Mouse (Mus musculus) bone marrow macrophage, adult 2 months (primary cell): ENCODE data around the gene Slx4ip. TPM values are rescaled to one million over a fixed set of nuclear protein-coding genes. Genes with fewer than 3 reads are reported as not detected.

ENCODE experiments used
- H3K27ac ChIP-seq: 2 replicates; pipeline ENCODE4 v1.5.1; 2012; ENCODE audit warnings: low read depth, low read length; ENCODE audit not compliant: insufficient read depth
- H3K4me1 ChIP-seq: 2 replicates; pipeline ENCODE4 v1.6.1; 2012; ENCODE audit warnings: low read length; ENCODE audit not compliant: control insufficient read depth, insufficient read depth
- H3K4me3 ChIP-seq: 2 replicates; pipeline ENCODE4 v1.5.1; 2012; ENCODE audit warnings: mild to moderate bottlenecking, low read length, moderate library complexity; ENCODE audit not compliant: insufficient read depth
- CTCF ChIP-seq: IDR thresholded peaks from 2 replicates; pipeline ENCODE4 v1.5.1; 2012; ENCODE audit warnings: low read depth, mild to moderate bottlenecking, low read length, moderate library complexity
- POLR2A ChIP-seq: IDR thresholded peaks from 2 replicates; pipeline ENCODE4 v1.6.1; 2012; ENCODE audit warnings: mild to moderate bottlenecking, low read depth, low read length, borderline replicate concordance
- polyA plus RNA-seq: library from polyadenylated mRNA; stranded (reverse); fragments of >200 nt; gene quantifications from 2 replicates; pipeline ENCODE4 v1.2.4, GENCODE M21; 2012; ENCODE audit not compliant: missing spikeins, insufficient read depth, insufficient read length

Slx4ip gene
- polyA plus RNA-seq, 1 experiment, result 4.9 TPM

- no peak overlapping the region; the same call in 1 of the 2 replicates for H3K4me3 ChIP-seq
- TF ChIP-seq CTCF (no peak), POLR2A (no peak)
- no peak overlapping the region for H3K27ac ChIP-seq
- peaks cover 16% of the 10 kb centered on the region for H3K4me1 ChIP-seq
Measured at GRCm38 (mm10) chr2:137113288-137114061, 222.5 kb downstream of the Slx4ip start.

DNA sequence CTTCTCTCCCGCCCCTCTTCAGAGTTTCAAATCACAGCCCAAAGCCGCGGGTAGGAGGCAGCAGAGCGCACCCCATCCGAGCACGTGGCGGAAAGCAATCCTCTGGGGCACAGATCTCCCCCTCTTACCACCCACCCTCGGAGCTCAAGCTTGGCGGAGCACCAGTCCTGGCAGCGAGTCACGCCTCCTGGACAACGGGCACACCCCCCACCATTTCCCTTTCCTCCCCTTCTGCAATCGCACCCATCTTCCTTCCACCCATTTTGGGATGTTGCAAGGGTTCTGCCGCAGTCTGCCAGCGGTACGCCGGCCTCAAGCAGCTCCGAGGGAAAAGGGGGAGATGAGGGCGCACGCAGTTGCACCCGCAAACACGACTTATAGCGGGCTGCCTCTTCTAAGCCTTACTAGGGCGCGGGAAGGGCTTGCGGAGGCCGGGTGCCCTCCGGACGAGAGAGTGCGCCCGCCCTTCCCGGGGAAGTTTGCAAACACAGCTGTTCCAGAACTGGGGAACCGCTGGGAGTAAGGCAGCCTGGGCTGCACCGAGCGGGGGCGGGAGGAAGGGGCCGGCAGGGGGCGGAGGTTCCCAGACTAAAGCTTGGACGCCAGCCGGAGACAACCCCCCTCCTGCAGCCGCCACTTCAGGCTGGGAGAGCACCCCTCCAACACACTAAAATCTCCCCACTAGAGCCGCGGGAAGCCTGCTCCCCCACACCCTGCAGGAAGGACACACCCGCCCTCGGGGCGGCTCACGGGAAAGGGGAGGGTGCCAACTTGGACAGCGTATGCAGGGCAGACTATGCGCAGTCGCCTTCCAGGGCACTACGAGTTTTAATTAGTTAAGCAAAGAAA is 223.5 kb downstream of the Slx4ip start:
- H3K27ac ChIP-seq, result peak overlapping the region; percentile 63
- TF ChIP-seq CTCF (peak; percentile 27; the same call in 1 of the 2 replicates), POLR2A (no peak)
- peak overlapping the region; percentile 73 for H3K4me3 ChIP-seq
- H3K4me1 ChIP-seq, result peaks cover 21% of the 10 kb centered on the region

GRCm38 (mm10) chr2:137115241-137116024 is 224.4 kb downstream of the Slx4ip start:
- H3K4me1 ChIP-seq, result peaks cover 17% of the 10 kb centered on the region
- H3K27ac ChIP-seq, result no peak overlapping the region
- TF ChIP-seq CTCF (no peak), POLR2A (no peak)
- peak overlapping the region; percentile 73 for H3K4me3 ChIP-seq

DNA sequence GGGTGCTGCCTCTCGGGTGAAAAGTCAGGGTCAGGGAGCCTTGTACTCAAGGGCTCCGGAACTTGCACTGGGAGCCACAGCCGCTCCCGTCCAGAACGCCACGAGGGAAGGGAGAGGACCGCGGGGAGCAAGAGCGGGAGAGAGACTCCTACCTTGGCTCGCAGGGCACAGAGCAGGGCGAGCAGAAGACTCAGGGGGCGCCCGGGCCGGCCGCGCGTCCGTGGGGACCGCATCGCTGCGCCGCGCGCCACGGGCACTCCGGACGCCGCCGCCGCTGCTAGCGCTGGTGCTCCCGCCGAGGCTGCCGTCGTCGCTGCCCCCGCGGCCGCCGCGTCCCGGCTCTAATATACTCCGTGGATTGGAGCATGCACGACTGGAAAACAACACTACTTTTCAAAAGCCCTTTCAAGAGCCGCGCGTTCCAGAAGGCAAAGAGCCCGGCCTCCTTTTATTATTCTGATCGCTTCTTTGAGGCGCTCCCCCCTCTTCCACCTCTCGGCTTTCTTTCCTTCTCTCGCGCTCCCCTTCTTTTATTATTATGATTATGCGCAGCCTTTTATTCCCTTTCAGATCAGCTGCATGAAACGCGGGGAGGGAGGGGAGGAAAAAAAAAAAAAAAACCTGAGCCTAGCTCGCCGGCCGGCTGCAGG is 225.1 kb downstream of the Slx4ip start, which contains the start of gene Jag1:
Gene Jag1 (minus strand): TSS at position 620 of the 650 bp plus-strand sequence.
- Histone ChIP-seq H3K4me1 (peaks cover 17% of the 10 kb centered on the region), H3K4me3 (peak within 1 kb of the TSS; percentile 73), H3K27ac (peak within 1 kb of the TSS; percentile 32)
- TF ChIP-seq POLR2A (no peak), CTCF (no peak)

DNA sequence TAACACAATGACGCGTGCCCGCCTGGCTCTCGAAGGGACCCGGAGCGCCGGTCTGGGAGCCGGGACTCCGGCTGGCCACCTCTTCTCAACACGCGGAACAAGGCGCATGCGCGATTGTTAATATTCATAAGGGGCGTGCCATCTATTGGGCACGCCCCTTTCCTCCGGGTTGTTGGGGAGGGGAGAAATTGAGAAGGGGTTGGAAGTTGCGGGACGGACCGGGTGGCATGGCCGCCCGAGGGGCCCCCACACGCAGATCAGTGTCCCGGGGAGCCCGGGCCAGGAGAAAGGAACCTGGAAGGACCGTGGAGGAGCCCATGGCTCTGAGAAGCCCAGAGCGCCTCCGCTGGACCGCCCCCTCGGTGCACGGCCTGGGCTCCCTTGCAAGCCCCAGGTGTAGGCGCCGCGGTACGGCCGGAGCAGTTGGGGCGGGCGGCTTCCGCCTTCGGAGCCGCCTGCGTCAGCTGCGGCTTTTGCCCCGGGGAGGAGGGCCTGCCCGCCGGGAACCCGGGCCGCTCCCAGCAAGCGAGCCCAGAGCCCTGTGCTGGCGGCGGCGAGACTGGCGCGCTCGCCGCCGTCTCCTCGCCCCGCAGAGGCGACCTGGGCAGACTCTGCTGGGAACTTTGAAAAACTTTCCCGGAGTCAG is 225.8 kb downstream of the Slx4ip start:
- H3K4me3 ChIP-seq, result peak overlapping the region; percentile 73
- H3K4me1 ChIP-seq, result peaks cover 17% of the 10 kb centered on the region
- TF ChIP-seq CTCF, result no peak
- no peak for TF ChIP-seq POLR2A
- peak overlapping the region; percentile 32 for H3K27ac ChIP-seq

GRCm38 (mm10) chr2:137117321-137117690 is 226.3 kb downstream of the Slx4ip start:
- Histone ChIP-seq H3K4me1 (peaks cover 17% of the 10 kb centered on the region), H3K27ac (peak overlapping the region; percentile 32), H3K4me3 (peak overlapping the region; percentile 73)
- no peak for TF ChIP-seq POLR2A
- no peak for TF ChIP-seq CTCF

Other genes starting within 250 kb of the Slx4ip start
- gene Snap25, start 177.8 kb upstream of the Slx4ip start, polyA plus RNA-seq, result not detected in 2 replicates
- gene AL731706.2, start 5.5 kb upstream of the Slx4ip start, polyA plus RNA-seq, result 3.8 TPM in 1 of 2 replicates, not detected in the other
- gene AL731706.1, start 171 bp downstream of the Slx4ip start, polyA plus RNA-seq, result 8.0 and 19.6 TPM in 2 replicates
- 16.2 and 26.4 TPM in 2 replicates for gene Mkks, start 171 bp downstream of the Slx4ip start, polyA plus RNA-seq
- 3.0 and 3.3 TPM in 2 replicates for gene Jag1, start 225.4 kb downstream of the Slx4ip start, polyA plus RNA-seq